9 mouse cellular contexts compared by ENCODE assay signal in genomic region chr7:96651626-96652341, GRCm38 (mm10).
DNase-seq lines count a peak whose midpoint lies in the region; ATAC-seq lines count a peak whose summit lies in the region.
"Had no signal": no experiment of that assay in that cellular context is flagged by ENCODE, and none has a peak within 500 bp of the region (broad histone marks: within the 10 kb centered on the region; RNA-seq: fewer than 3 reads in every experiment).

No protein-coding gene starts in this region.

- no peak overlapping the region for H3K9ac ChIP-seq in embryonic facial prominence, embryonic 13.5 days
- no peak overlapping the region for H3K9ac ChIP-seq in hindbrain, embryonic 16.5 days (ENCODE audit: low read depth, low read length)
- H3K9ac ChIP-seq in midbrain, embryonic 15.5 days = no peak overlapping the region
- no peak overlapping the region for H3K9ac ChIP-seq in liver, embryonic 11.5 days (ENCODE audit: low read depth, low read length)
- H3K9ac ChIP-seq: heart, embryonic 15.5 days had no signal

- 0 out of 2 replicates have a peak overlapping the region, but pooled peaks have one; percentile 2 for H3K27ac ChIP-seq in embryonic facial prominence, embryonic 13.5 days
- no peak overlapping the region for H3K27ac ChIP-seq in hindbrain, embryonic 16.5 days (ENCODE audit: low read depth, low read length)
- no peak overlapping the region; the same call in 1 of the 2 replicates for H3K27ac ChIP-seq in midbrain, embryonic 15.5 days
- H3K27ac ChIP-seq in liver, embryonic 11.5 days (ENCODE audit: low read depth, low read length) = no peak overlapping the region
- H3K27ac ChIP-seq: heart, embryonic 15.5 days had no signal

- H3K9me3 ChIP-seq in embryonic facial prominence, embryonic 13.5 days = no peaks in the 10 kb centered on the region
- no peaks in the 10 kb centered on the region for H3K9me3 ChIP-seq in hindbrain, embryonic 16.5 days (ENCODE audit: control insufficient read depth, low read length)
- H3K9me3 ChIP-seq in midbrain, embryonic 15.5 days = no peaks in the 10 kb centered on the region
- H3K9me3 ChIP-seq in liver, embryonic 11.5 days (ENCODE audit: control insufficient read depth, low read length) = no peaks in the 10 kb centered on the region
- H3K9me3 ChIP-seq: heart, embryonic 15.5 days had no signal

- H3K36me3 ChIP-seq in embryonic facial prominence, embryonic 13.5 days = no peaks in the 10 kb centered on the region
- H3K36me3 ChIP-seq in hindbrain, embryonic 16.5 days (ENCODE audit: control insufficient read depth, insufficient read depth, low read length) = no peaks in the 10 kb centered on the region
- H3K36me3 ChIP-seq in midbrain, embryonic 15.5 days (replicated peaks) = no peaks in the 10 kb centered on the region
- H3K36me3 ChIP-seq in liver, embryonic 11.5 days (ENCODE audit: control insufficient read depth, insufficient read depth, low read length) = no peaks in the 10 kb centered on the region
- H3K36me3 ChIP-seq: heart, embryonic 15.5 days had no signal

- H3K27me3 ChIP-seq in embryonic facial prominence, embryonic 13.5 days = no peaks in the 10 kb centered on the region
- peaks cover 2% of the 10 kb centered on the region; the same call in 1 of the 2 replicates for H3K27me3 ChIP-seq in hindbrain, embryonic 16.5 days (replicated peaks; ENCODE audit: control insufficient read depth, insufficient read depth, low read length)
- 0 out of 2 replicates have a peak, but pooled peaks cover 2% of the 10 kb centered on the region for H3K27me3 ChIP-seq in midbrain, embryonic 15.5 days (replicated peaks)
- H3K27me3 ChIP-seq in liver, embryonic 11.5 days (replicated peaks; ENCODE audit: control insufficient read depth, insufficient read depth, low read length) = no peaks in the 10 kb centered on the region

- 34% methylated on average over 6 of the region's 6 CpGs for WGBS in embryonic facial prominence, embryonic 13.5 days
- 34% methylated on average over 6 of the region's 6 CpGs for whole genome bisulfite sequencing in hindbrain, embryonic 16.5 days
- WGBS in midbrain, embryonic 15.5 days = 32% methylated on average over 6 of the region's 6 CpGs
- WGBS in liver, embryonic 11.5 days = 36% methylated on average over 6 of the region's 6 CpGs

- peak; percentile 39 to 41 for DNase-seq in frontal cortex, adult 2 months (ENCODE audit: extremely low spot score in 1 of 2, low spot score in 1 of 2)
- DNase-seq in frontal cortex, postnatal 25 days (ENCODE audit: low spot score in 2 of 2) = no peak
- DNase-seq in liver, embryonic 11.5 days (ENCODE audit: low spot score) = no peak
- DNase-seq in layer of hippocampus, postnatal 10 days (ENCODE audit: low spot score in 2 of 2) = no peak
- no peak for DNase-seq in urinary bladder, postnatal 14 days (ENCODE audit: low spot score)

- H3K4me2 ChIP-seq in embryonic facial prominence, embryonic 13.5 days = no peak overlapping the region
- no peak overlapping the region for H3K4me2 ChIP-seq in hindbrain, embryonic 16.5 days (ENCODE audit: low read length)
- H3K4me2 ChIP-seq in midbrain, embryonic 15.5 days = no peak overlapping the region
- no peak overlapping the region for H3K4me2 ChIP-seq in liver, embryonic 11.5 days
- H3K4me2 ChIP-seq: heart, embryonic 15.5 days had no signal

- no peak overlapping the region for H3K4me3 ChIP-seq in embryonic facial prominence, embryonic 13.5 days
- no peak overlapping the region for H3K4me3 ChIP-seq in hindbrain, embryonic 16.5 days (ENCODE audit: low read length)
- no peak overlapping the region for H3K4me3 ChIP-seq in midbrain, embryonic 15.5 days
- H3K4me3 ChIP-seq in liver, embryonic 11.5 days (ENCODE audit: low read depth, low read length) = no peak overlapping the region
- H3K4me3 ChIP-seq: heart, embryonic 15.5 days had no signal

- ATAC-seq in embryonic facial prominence, embryonic 13.5 days (ENCODE audit: insufficient number of reproducible peaks, insufficient read depth, low FRiP score, low TSS enrichment, low read depth) = no peak
- ATAC-seq in hindbrain, embryonic 16.5 days = peak; percentile 64
- 0 out of 2 replicates have a peak, but pooled peaks have one; percentile 53 for ATAC-seq in midbrain, embryonic 15.5 days (replicated peaks)
- no peak for ATAC-seq in liver, embryonic 11.5 days (replicated peaks; ENCODE audit: low FRiP score)

- peaks cover 76% of the 10 kb centered on the region for H3K4me1 ChIP-seq in embryonic facial prominence, embryonic 13.5 days
- peaks cover 21% of the 10 kb centered on the region for H3K4me1 ChIP-seq in hindbrain, embryonic 16.5 days (ENCODE audit: control insufficient read depth, insufficient read depth, low read depth, low read length)
- peaks cover 32% of the 10 kb centered on the region for H3K4me1 ChIP-seq in midbrain, embryonic 15.5 days
- H3K4me1 ChIP-seq in liver, embryonic 11.5 days (replicated peaks; ENCODE audit: control insufficient read depth, insufficient read depth, low read length) = no peaks in the 10 kb centered on the region

Comparison
In these comparisons a context has a peak if more than half of its experiments do, and no peak if none do; other contexts are left out.
1. DNase-seq: peak in frontal cortex, adult 2 months (2 of 2); none in frontal cortex, postnatal 25 days (0 of 2), liver, embryonic 11.5 days (single experiment), layer of hippocampus, postnatal 10 days (0 of 2) and urinary bladder, postnatal 14 days (single experiment).
2. ATAC-seq: peak in hindbrain, embryonic 16.5 days (single experiment) and midbrain, embryonic 15.5 days (single experiment); none in embryonic facial prominence, embryonic 13.5 days (single experiment) and liver, embryonic 11.5 days (single experiment).